Mouse (Mus musculus) right cerebral cortex, adult 18-20 months (tissue): ENCODE measurements around the gene Lhb.
"Not testable (repeated sequence)": the region's sequence is repeated elsewhere in the genome, so short reads cannot be mapped to it uniquely, and the experiment has no call there.

Source experiments
- DNase-seq: peaks from one replicate; pipeline ENCODE4 v3.0.0; 2022; ENCODE audit warnings: mixed read lengths

Lhb gene

GRCm38 (mm10) chr7:45420615-45420919 is at the start of gene Lhb:
Gene Lhb, plus strand, starts transcription at chr7:45420820.
- DNase-seq: no peak

- no peak for DNase-seq
Observed at GRCm38 (mm10) chr7:45372371-45372770, 48.2 kb upstream of the Lhb start.

- DNase-seq: no peak
Observed at GRCm38 (mm10) chr7:45374620-45375019, 46.0 kb upstream of the Lhb start.

- no peak for DNase-seq
Observed at GRCm38 (mm10) chr7:45376057-45376456, 44.6 kb upstream of the Lhb start.

GRCm38 (mm10) chr7:45386077-45386476 is 34.5 kb upstream of the Lhb start:
- DNase-seq: no peak

GRCm38 (mm10) chr7:45395129-45395541 is 25.5 kb upstream of the Lhb start:
- DNase-seq: no peak

GRCm38 (mm10) chr7:45395578-45396336 is 24.9 kb upstream of the Lhb start, which contains the start of gene Snrnp70:
Gene Snrnp70, minus strand, starts transcription at chr7:45395742.
- DNase-seq: peak; percentile 100

GRCm38 (mm10) chr7:45396337-45396775 is 24.3 kb upstream of the Lhb start:
- not testable (repeated sequence) for DNase-seq

- no peak for DNase-seq
Observed at GRCm38 (mm10) chr7:45396787-45397186, 23.8 kb upstream of the Lhb start.

- no peak for DNase-seq
Observed at GRCm38 (mm10) chr7:45401521-45402085, 19.0 kb upstream of the Lhb start.

- peak; percentile 33 for DNase-seq
Observed at GRCm38 (mm10) chr7:45403532-45404261, 16.9 kb upstream of the Lhb start.

GRCm38 (mm10) chr7:45405091-45406075 is 15.2 kb upstream of the Lhb start, which contains the start of gene Kcna7:
Gene Kcna7, plus strand, starts transcription at chr7:45405653.
- DNase-seq: peak; percentile 54

- DNase-seq: no peak
Observed at GRCm38 (mm10) chr7:45406157-45407156, 14.2 kb upstream of the Lhb start.

- no peak for DNase-seq
Observed at GRCm38 (mm10) chr7:45407836-45408235, 12.8 kb upstream of the Lhb start.

GRCm38 (mm10) chr7:45408351-45408750 is 12.3 kb upstream of the Lhb start:
- DNase-seq: no peak

GRCm38 (mm10) chr7:45408949-45409348 is 11.7 kb upstream of the Lhb start:
- no peak for DNase-seq

- no peak for DNase-seq
Observed at GRCm38 (mm10) chr7:45409497-45410163, 11.0 kb upstream of the Lhb start.

- no peak for DNase-seq
Observed at GRCm38 (mm10) chr7:45412421-45412820, 8.2 kb upstream of the Lhb start.

GRCm38 (mm10) chr7:45413113-45413863 is 7.3 kb upstream of the Lhb start, which contains the start of gene Ntf5:
Gene Ntf5, plus strand, starts transcription at chr7:45413695.
- DNase-seq: no peak
